Mouse (Mus musculus) embryo, embryonic 10.5 days (tissue): Measurements from ENCODE around the gene Soat2.

ENCODE experiments used
- DNase-seq: peaks from one replicate; pipeline ENCODE4 v3.0.0-alpha.2; 2015; ENCODE audit warnings: low spot score

The Soat2 gene

GRCm38 (mm10) chr15:102150301-102151135 lies at the start of gene Soat2:
Gene Soat2 (plus strand): TSS chr15:102150526.
- no peak for DNase-seq

DNA sequence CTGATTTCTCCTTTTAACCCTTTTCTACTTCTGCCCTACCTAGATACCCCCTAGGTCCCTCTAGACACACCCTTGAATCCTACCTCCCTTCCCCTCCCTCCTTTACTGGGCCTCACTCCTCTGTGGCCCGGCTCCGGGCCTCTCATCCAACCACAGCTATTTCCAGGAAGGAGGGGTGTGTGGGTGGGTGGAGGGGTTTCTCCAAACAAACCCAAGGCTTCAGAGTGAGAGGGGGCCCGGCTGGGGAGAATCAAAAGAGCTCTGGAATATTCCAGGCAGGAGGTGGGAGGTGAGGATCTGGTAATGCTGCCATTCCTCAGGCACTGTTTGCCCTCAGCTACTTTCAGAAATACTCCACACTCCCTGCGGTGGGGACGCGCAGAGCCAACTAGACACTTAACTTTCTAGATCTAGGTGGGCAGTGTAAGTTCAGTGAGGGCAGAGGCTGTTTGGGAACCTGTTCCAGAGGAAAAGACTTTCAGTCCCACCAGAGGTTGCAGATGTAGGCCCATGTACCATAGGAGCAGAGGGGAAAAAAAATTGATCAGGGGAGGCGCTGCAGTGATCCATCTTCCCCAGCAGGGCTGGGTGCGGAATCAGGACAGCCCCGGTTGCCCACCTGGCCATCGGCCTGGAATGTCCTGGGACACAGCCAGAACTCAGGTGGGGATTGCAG lies 49.2 kb upstream of the Soat2 start:
- DNase-seq, result peak; percentile 37

GRCm38 (mm10) chr15:102101672-102102541 lies 48.4 kb upstream of the Soat2 start:
- no peak for DNase-seq

- DNase-seq, result peak; percentile 58
Observed at GRCm38 (mm10) chr15:102102548-102103121, 47.7 kb upstream of the Soat2 start.

DNA sequence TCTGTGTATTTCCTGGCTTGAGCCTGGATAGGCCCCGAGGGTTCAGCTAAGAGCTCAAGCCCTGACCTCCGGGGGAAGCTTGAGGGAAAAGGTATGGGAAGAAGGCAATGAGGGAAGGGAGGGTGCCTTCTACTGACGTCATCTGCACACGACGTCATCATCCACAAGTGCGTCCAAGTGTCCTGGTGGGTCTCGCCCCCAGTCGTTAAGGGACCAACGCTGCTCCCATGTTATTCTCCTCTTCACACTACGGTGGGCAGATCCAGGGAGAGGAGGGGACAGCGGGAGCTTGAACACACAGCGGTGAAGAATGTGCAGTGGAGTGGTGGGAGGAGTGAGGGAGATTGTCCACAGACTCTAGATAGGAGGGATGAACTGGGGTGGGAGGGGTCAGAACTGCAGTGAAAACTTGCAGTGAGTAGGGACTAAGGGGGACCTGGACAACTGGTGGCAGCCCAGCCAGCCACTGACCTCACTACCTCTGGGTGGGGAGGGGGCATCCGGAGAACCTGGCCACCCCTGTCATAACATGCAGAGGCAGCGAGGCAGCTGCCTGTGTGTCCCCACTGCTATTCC lies 46.9 kb upstream of the Soat2 start:
- peak; percentile 64 for DNase-seq

- peak; percentile 78 for DNase-seq
Observed at GRCm38 (mm10) chr15:102103947-102104555, 46.3 kb upstream of the Soat2 start.

GRCm38 (mm10) chr15:102105360-102105759 lies 45.0 kb upstream of the Soat2 start:
- DNase-seq, result no peak

DNA sequence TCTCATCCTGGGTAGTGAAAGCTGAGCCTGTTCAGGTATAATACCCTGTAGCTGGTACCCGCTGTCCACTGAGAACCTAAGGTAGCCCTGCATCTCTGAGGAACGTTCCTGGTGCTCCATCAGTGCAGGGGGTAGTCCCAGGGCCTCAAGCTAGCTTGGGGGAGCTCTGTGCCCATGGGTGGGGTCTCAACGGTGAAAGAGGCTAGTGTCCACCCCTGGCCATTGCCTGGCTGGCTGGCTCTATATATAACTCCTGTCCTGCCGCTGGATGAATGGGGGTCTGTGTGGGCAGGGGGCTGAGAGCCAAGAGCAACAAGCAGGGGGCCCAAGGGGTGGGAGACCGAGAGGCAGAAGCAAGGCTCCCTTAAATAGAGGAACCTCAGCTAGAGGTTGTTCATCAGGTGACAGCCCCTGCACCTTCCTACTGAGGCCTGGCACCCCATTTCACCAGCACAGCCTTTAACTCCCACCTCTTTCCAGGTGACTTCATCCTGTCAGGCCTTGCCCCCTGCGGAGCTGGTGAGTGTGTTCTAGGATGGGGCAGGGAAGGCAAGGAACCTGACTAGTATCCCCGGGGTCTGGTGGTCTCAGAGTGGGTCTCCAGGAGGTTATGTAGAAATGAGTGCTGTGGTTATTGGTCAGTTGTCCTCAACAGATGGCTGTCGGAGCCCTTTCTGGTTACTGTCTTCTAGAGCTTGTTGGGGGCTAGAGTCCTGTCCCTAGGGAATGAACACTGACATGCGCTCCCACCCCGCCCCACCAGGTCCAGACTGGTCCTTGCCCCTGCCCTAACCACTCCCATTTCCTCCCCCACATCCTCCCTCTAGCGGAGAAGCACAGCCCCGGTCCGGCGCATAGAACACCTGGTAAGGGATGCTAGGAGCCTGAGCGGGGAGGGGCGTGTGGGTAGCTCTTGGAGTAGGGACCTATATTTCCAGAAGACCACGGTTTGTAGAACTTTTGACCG lies 44.3 kb upstream of the Soat2 start:
- DNase-seq, result peak; percentile 51

DNA sequence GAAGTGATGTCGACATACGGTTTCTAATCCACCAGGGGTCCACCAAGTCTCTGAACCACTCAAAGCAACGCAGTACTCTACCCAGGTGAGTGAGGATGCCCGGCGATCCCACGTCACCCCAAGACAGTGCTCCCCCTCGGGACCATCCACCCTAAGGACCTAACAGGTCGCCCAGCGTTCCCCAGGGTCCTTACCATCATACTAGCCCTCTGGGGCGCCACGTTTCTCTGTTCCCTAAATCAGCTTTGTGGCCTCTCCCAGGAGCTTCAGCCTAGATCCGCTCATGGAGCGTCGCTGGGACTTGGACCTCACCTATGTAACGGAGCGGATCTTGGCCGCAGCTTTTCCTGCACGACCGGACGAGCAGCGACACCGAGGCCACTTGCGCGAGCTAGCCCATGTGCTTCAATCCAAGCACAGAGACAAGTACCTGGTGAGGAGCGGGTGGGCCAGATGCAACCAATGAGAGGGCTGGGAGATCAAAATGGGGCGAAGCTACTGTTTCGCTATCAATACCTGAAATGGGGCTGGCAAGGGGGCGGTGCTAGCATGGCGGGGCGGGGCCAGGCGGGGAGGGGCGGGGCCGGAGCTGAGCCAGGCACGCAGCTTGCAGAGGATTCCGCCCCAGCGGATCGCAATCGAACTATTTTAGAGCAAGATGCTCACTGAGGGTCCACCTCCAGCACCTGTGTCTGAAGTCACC lies 43.4 kb upstream of the Soat2 start:
- peak; percentile 44 for DNase-seq

GRCm38 (mm10) chr15:102107689-102108573 lies 42.4 kb upstream of the Soat2 start:
- DNase-seq, result peak; percentile 88

GRCm38 (mm10) chr15:102108651-102109525 lies 41.4 kb upstream of the Soat2 start:
- DNase-seq, result peak; percentile 87

DNA sequence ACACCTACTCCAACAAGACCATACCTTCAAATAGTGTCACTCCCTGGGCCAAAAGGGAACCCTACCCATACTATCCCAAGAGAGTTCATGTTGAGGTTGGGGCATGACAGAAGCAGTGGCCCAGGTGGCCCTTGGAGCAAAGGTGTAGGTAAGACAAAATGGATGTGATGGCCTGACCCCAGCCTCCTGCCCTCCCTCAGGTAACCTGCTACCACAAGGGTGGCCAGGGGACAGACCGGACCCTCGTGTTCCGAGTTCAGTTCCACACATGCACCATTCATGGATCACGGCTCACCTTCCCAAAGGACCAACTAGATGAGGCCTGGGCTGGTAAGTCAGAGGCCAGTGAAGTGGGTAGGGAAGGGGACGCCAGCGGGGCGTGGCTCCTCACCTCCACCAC lies 40.1 kb upstream of the Soat2 start:
- no peak for DNase-seq

DNA sequence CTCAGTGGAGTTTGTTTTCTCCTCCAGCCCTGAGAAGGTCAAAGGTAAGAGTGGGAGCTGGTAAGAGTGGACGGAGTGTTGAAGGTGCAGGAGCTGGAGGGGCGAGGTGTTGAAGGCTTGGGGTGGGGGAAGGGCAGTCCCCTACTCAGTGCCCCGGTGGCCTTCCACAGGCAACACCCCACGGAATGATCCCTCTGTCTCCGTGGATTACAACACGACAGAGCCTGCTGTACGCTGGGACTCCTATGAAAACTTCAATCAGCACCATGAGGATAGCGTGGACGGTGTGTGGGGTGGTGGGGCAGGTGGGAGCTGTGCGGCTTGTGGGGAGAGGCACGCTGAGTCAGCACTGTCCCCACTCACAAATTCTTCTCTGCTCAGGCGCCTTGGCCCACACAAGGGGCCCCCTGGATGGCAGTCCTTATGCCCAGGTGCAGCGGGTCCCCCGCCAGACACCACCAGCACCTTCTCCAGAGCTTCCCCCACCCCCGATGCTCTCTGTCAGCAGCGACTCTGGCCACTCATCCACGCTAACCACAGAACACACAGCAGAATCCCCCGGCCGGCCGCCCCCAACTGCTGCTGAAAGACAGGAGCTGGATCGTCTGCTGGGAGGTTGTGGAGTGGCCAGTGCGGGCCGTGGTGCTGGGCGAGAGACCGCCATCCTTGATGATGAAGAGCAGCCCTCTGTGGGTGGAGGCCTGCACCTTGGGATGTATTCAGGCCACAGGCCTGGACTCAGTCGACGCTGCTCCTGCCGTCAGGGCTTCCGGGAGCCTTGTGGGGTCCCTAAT lies 39.4 kb upstream of the Soat2 start:
- no peak for DNase-seq

- no peak for DNase-seq
Observed at GRCm38 (mm10) chr15:102111495-102111829, 38.9 kb upstream of the Soat2 start.

- DNase-seq, result no peak
Observed at GRCm38 (mm10) chr15:102112181-102112580, 38.1 kb upstream of the Soat2 start.

DNA sequence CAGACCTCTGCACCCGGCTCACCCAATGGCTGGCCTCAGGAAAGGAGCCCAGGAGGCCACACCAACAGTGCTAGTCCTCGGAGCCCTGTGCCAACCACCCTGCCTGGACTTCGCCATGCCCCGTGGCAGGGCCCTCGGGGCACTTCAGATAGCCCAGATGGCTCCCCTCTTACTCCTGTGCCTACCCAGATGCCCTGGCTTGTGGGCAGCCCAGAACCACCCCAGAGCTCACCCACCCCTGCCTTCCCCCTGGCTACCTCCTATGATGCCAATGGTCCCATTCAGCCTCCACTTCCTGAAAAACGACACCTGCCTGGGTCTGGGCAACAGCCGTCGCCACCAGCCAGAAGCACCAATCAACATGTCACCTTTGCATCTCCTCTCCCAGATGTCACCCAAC lies 37.5 kb upstream of the Soat2 start:
- no peak for DNase-seq

DNA sequence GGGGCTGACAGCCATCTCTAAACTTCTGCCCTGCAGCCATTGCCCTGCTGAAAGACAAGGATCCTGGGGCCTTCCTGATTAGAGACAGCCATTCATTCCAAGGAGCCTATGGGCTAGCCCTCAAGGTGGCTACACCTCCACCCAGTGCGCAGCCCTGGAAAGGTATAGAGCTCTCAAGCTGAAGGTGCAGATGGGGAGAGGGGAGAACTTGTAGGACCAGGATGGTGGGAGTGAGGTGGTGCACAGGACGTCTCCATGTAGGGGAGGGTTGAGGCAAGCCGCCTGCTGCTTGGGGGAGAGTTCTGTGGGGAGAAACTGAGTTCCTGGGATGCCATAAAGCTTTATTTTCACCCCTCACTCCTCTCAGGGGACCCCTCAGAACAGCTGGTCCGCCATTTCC lies 36.7 kb upstream of the Soat2 start:
- DNase-seq, result no peak
